Mouse (Mus musculus): Measurements from ENCODE around the gene Srsf6.
"Not testable (repeated sequence)": the region's sequence is repeated elsewhere in the genome, so short reads cannot be mapped to it uniquely, and the experiment has no call there.

The Srsf6 gene

DNA sequence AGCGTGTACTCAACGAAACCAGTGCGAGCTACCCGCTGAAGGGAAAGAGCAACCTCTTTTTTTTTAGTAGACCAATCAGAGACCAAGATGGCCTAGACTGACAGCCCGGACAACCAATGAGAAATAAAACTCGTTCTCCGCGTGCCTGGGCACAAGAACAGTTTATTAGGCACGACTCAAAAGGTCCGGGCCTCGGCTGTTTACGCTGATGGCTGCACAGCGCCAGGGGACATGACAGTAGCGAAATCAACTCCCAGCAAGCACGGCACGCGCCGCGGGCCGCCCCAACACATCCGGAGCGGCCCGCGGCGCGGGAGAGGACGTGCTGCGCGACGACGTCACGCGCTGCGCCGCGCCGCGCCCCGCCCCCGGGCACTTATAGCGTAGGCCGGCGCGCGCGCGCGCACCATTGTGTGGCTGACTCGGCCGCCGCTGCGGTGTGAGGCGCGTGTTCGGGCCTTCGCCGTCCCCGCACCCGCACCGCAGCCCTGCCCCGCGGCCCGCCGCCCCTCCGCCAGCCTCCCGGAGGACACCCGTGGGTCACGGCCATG is at the start of gene Srsf6:
Srsf6 (plus strand) TSS at position 406 of the 551 bp plus-strand sequence.
- peak; percentile 91 for DNase-seq (ENCODE audit: low spot score)

DNA sequence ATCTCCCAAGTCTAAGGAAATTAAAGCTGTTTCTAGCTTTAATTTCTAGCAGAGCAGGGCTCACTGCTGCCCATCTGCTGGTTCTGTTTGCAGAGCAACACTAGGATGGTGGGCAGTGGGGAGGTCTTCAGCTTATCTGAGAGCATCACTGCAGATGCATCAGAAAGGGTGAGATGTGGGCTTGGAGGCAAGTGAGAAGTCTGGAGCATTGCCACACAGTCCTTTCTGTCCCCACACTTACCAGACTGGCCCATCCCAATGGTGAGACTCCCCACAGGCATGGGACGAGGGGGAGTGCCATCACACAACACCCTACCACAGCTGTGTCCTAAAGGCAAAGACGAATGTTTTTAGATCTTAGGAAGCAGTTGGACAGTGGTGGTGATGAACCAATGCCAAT is 47.2 kb upstream of the Srsf6 start:
- no peak for DNase-seq (ENCODE audit: low spot score)

DNA sequence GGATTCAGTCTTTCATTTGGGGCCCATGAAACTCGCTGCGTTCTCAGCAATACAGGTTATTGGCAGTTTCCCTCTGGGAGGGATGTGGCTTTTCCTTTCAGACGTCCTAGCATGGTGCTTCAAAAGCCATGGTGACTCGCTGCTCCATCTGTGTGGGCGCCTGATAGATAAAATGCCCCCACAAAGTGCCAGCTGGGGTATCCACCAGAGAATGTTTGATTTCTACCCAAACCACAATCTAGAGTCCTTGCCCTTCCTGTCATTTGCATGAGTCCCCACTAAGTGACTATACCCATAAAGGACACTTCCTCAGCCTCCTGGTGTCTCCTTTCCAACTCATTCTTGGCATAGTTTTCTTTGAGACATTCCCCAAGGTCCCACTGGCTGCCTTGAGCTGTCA is 44.2 kb upstream of the Srsf6 start:
- DNase-seq (ENCODE audit: low spot score) = no peak

DNA sequence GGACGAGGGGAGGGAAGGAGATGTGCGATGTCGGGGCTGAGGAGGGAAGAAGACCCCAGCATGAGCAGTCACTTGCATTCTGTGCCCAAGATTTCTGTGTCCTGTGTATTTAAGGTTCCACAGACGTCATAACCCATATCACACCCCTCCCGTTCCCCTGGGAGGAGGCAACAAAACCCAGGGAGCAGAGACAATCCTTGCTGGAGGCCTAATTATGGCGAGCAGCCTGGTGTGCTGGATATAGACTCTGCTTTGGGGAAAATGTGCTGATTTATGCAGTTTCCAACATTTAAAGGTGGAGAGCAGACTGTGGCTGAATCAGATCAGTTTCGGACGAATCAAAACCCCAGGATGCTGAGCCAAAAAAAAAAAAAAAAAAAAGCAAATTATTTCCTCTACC is 42.7 kb upstream of the Srsf6 start:
- peak; percentile 13 for DNase-seq (ENCODE audit: low spot score)

DNA sequence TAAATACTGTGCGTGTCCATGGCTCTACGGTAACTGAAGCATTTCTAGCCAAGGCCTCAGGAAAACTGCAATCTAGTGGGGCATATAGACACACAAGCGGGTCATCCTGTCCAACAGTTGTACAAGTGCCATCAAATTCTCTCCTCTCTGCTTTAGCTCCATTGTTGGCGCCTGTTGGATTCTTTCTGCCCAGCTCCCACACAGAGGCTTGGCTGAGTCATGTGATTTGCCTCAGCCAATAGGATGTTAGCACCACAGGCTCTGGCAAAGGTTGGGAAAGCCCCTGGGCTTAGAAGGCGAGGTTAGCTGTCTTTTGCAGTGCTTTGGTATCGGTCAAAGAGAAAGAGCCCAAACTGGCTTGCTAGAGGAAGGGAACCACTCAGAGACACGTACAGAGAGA is 42.1 kb upstream of the Srsf6 start:
- DNase-seq (ENCODE audit: low spot score) = no peak

DNA sequence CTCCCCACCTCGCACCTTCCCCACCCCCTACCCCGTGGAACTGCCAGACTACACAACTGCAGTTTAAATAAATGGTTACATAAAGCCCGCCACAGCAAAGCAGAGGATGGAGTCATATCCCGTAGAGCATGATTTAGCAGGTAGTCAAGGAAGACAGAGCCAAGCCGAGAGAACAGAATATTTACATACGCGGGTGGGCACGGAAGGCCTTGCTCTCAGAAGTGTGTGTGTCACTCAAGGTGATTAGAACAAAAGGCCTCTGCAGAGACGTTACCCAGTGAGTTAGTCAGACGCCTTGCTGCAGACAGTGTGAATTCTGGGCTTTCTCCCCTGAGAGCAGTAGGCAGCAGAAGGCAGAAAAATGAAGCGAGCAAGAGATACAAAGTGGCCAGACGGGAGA is 41.6 kb upstream of the Srsf6 start:
- DNase-seq (ENCODE audit: low spot score) = no peak

DNA sequence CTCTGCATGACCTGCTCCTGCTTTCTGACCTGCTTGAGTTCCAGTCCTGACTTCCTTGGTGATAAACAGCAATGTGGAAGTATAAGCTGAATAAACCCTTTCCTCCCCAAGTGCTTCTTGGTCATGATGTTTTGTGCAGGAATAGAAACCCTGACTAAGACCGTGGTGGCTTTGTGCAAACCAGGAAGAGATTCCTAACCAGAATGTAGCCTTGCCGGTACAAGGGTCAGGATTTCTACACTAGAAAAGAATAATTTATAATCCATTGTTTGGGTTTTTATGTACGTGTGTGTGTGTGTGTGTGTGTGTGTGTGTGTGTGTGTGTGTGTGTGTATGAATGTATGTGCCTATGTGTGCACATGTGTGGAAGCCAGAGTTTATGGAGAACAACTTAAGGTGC is 38.3 kb upstream of the Srsf6 start:
- not testable (repeated sequence) for DNase-seq (ENCODE audit: low spot score)

DNA sequence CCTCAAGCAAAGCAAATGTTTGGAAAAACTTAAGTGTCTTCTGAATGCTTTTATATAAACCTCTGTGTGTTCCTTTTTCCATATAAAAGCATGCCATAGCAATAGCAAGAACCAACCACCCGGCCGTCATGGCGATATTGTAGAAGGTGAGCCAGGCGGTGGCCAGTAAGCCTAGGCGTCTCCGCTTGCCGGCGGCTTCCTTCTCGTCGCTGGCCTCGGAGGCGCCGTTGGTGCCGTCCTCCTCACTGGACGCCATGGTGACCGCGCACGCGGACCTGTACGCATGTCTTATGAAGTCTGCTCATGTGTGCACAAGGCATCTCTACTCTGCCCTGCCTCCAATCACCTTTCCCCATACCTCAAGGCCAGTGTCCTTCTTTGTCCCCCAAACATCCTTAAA is 32.1 kb upstream of the Srsf6 start:
- not testable (repeated sequence) for DNase-seq (ENCODE audit: low spot score)

DNA sequence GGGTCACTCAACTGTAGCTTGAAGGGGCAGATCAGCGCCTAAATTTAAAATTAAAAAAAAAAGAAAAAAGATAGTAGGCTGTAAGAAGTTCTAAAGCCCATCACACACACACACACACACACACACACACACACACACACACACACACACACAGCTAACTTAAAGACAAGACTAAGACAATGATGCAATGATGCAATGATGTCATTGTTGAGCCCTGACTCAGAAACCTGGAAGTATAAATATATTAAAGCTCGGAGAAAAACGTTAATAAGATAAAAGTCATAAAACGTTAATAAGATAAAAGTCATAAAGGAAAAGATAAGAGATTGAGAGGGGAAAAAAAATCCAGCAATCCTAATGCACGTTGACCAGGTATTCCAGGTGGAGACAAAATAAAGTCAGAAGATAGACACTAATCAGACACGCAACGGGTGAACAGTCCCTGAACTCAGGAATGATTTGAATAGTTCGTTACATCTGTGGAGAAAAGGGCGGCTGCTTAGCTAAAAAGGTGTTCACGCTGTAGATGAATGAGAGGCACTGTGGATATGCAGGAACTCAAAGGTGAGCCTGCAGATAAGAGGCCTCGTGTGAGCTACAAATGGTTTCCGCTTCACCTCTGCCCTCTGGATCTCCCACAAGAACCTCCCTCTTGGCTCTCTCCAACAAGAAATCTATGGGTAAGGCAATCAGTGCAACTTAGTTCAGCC is 31.3 kb upstream of the Srsf6 start:
- DNase-seq (ENCODE audit: low spot score) = no peak

DNA sequence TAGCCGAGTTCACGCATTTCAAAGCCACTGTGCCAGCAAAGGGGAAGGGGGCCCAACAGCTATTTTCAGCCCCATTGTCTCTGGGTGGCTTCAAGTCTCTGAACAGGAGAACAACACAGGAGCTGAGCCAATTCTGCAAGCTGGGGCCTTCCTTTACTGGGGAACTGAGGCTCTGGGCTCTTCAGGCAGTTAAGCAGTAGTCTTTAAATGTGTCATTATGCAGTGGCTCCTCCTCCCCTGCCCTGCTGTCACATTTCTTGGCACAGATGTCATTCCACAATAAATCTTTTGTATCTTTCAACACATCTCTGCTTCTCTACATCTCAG is 30.8 kb upstream of the Srsf6 start:
- DNase-seq (ENCODE audit: low spot score) = no peak

DNA sequence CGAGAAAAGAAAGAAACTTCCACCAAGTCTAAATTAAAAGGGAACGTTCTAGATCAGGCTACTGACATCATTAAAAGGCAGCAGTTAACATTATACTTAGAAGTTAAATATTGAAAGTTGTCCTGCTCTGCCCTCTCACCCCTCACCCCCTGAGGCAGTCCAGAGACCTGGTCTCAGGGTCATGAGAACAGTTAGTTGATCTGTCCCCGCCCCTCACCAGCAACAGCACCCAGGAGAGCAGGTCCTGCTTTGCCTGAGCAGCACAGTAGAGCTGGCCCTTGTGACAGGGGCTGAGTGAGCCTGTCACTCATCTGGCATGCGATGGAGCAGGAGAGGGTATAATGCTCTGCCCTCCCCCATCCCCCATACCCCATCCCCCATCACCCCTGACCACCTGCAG is 25.4 kb upstream of the Srsf6 start:
- DNase-seq (ENCODE audit: low spot score) = no peak

DNA sequence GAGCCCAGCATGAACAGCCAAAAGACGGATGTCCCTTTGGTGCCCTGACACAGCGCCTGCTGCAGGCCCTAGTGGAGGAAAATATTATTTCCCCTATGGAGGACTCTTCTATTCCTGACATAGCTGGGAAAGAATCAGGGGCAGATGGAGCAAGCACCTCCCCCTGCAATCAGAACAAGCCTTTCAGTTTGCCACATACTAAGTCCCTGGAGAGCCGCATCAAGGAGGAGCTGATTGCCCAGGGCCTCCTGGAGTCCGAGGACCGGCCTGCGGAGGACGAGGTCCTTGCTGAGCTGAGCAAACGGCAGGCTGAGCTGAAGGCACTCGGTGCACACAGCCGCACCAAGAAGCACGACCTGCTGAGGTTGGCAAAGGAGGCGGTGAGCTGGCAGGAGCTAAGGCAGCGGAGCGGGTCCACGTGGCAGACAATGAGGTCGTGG is 23.3 kb upstream of the Srsf6 start:
- DNase-seq (ENCODE audit: low spot score) = no peak

DNA sequence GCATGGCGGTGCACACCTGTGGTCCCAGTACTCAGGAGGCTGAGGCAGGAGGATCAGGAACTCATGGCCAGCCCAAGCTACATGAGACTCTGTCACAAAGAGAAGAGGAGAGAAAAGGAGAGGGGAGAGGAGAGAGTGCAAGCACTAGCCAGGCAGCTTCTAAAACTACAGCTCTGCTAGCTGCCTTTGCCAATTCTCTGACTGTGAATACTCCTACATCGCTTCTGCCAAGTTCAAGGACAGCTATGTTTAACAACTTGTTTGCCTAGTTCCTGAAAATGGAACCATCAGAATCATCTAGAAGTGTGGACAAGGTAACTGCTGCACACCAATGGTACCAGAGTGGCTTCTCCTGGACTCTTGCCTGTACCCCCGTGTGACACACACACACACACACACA is 17.3 kb upstream of the Srsf6 start:
- DNase-seq (ENCODE audit: low spot score) = no peak

DNA sequence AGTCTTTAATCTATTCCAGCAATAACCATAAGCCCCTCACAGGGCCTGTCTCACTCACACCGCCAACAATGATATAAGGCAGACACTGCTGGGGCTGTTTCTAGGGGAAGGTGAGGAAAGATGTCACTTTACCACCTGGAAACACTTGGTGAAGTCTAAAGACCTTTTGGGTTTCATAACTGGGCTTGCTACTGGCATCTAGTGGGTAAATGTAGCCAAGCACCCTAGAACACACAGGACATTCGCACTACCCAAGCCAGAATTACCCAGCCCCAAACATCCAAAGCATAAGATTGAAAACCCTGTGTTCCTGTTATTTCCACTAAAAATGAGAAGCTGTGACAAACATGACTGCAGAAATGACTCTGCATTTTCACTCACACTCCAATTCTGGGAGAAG is 16.8 kb upstream of the Srsf6 start:
- DNase-seq (ENCODE audit: low spot score) = no peak

DNA sequence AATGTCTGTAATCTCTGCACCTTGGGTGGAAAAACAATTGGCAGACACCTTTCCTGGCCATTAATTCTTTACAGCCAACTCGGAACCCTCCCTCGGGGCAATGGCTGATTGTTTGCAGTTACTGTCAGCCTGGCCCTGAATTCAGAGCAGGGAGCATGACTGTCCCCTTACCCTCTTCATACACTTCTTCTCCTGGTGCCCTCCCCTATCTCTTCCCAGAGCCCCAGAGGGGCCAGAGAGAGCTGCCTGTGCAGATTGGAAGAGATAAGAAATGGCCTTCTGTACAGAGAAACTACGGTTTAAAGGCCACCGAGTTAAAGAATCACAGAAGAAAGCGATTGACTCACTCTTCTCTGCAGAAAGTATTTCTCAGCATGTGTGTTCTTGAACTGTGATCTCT is 11.4 kb upstream of the Srsf6 start:
- DNase-seq (ENCODE audit: low spot score) = no peak

DNA sequence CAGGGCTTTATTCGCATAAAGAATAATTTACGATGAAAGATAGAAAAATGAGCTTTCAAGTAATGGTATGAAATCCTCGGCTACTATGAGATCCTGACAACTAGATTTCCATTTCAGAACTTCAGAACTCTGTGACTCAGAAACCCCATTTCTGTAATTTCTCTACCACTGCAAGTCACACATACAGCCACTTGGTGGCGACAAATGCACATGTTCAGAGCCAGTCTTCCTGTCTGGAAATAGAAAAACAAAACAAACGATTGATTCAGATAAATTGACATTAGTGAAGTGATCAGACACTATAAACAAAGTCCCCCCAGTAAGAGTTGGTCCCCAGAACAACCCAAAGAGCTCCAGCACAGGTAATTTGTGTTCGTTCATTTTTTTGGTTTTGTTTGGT is 9.1 kb upstream of the Srsf6 start:
- DNase-seq (ENCODE audit: low spot score) = peak; percentile 62

DNA sequence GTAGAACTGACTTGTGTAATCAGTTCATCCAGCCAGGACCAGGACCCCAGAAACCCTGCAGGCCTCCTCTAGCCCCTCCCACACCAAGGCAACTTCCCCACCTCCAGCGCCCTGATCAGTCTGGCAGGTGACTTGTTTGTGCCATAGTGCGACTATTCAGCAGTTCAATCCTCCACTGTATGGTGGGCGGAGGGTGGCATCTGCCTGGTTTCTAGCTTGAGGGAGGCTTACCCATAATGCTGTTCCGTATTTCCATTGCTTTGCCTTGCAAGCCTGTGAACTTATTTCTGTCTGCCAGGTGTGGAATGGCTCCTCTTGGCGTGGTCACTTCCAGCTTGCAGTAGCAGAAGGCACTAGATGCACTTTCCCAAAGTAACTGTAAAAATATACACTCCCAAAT is 8.5 kb upstream of the Srsf6 start:
- DNase-seq (ENCODE audit: low spot score) = peak; percentile 44

DNA sequence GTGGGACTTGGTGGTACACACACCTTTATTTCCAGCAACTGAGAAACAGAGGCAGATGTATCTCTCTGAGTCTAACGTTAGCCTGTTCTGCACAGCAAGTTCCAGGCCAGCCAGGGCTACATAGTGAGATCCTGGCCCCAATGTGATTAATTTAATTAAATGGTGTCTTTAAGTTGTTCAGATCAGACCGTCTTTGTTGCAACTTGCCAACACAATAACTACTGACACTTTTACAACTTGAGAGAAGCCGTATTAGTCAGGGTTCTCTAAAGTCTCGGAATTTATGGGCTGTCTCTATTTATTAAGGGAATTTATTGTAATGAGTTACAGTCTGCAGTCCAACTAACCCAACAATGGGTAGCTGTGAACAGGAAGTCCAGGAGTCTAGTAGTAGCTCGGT is 7.2 kb upstream of the Srsf6 start:
- DNase-seq (ENCODE audit: low spot score) = no peak

DNA sequence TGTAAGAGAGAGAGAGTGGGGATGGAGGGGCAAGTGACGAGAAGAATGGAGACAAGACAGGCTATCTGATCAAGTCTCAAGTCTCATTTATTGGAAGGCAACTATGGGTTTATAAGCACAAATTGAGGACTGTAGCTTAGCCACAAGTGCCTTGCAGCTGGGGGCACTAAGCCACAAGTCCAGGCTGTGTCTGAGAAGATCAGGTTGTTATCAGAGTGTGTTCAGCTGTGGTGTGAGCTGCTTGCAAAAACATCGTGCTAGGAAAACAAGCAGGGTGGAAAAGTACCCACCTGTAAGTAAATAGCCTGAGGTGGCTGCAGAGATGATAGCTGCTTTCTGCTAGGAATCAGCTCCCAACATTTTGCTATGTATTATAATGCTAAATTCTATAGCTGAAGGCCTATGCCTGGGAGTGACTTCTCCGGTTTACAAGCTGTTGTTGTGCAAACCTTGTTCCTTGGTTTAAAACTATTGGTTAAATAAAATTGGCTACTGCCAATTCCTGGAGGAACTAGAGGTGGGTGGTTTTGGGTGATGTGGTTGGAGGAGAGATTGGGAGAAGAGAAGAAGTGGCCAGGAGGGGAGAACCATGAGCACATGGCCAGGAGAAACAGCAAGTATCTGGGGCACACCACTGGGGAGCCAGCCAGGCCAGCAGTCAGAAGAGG is 3.3 kb upstream of the Srsf6 start:
- DNase-seq (ENCODE audit: low spot score) = no peak

DNA sequence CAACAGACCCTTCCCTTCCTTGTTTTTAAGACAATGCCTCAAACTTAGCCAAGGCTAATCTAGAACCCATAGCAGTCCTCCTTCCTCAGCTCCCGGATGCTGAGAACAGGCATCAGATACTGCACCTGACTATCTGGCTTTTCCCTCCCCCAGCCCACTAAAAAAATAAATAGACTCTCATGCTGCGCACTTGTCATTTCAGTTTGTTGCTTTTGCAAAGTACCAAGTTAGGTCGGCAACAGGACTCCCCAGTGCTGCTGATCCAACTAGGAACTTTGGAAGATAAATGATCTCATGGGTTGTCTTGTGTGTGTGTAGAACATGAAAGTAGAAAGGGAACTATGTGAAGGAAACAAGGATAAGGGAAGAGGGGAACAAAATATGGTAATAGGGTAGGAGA is 1.6 kb upstream of the Srsf6 start:
- no peak for DNase-seq (ENCODE audit: low spot score)

DNA sequence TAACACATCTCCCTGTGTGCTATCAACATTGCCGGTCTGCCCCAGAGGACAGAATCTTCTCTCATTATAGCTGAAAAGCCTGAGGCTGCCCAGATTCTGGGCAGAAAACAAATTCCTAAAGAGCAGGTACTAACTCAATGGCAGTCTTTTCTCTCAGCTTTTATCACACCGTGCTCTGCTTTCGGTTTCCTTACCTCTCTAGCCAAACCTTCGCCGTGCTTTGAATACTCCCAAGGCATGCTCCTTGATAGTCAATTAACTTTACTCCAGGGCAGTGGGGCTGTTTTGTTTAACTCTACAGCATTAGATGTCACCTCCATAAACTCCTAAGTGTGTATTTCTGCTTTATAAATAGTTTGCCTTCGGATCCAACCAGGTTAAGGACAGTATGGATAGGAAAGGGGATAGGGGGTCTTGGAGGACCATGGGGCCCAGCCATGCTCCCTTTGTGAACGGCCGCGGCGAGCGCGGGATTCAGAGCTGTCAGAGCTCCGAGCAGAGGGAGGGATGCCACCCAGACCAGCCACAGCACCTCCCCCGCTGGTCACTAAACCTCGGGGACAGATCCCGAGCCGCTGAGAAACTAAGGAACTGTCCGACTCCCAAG is 709 bp upstream of the Srsf6 start:
- DNase-seq (ENCODE audit: low spot score) = no peak

DNA sequence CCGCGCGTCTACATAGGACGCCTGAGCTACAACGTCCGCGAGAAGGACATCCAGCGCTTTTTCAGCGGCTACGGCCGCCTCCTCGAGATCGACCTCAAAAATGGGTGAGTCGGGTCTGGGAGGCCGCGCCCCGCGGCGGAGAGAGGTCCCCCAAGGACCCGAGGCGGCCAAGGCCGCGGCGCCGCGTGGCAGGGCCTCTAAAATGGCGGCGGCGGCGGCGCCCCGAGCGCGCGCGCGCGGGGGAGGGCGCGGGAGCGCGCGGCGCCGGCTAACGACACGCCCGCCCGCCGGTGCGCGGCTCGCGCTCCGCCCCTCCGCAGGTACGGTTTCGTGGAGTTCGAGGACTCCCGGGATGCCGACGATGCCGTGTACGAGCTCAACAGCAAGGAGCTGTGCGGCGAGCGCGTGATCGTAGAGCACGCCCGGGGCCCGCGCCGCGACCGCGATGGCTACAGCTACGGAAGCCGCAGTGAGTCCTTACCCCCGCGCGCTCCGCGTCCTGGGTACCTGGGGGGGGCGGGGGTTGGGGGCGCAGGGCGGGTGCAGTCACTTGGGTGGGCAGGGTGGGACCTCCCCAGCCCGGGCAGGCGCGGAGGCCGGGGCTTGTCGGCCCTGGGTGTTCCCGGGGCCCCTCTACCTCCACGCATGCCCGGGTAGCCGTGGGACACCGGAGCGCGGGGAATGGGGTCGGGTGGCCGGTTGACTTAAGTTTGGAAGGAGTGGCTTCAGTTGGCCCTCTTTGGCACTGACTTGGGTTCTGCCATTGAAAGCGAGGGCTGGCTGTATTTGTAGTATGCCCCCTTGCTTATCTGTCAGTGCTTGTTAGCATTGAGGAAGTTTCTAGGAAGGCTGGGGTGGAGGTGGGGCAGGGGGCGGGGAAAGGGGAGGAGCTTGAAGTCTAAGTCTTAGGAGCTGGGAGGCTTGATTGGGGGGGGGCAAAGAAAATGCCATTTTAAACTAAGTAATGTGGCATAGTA is 634 bp downstream of the Srsf6 start:
- peak; percentile 63 for DNase-seq (ENCODE audit: low spot score)
